Mouse (Mus musculus): Measurements from ENCODE around the gene Rbfox3.

The Rbfox3 gene

GRCm38 (mm10) chr11:118550773-118551520, 360.4 kb downstream of the Rbfox3 start:
- no peak for DNase-seq (ENCODE audit: low spot score)

GRCm38 (mm10) chr11:118548242-118548641, 363.2 kb downstream of the Rbfox3 start:
- no peak for DNase-seq (ENCODE audit: low spot score)

GRCm38 (mm10) chr11:118546269-118546668, 365.1 kb downstream of the Rbfox3 start:
- no peak for DNase-seq (ENCODE audit: low spot score)

GRCm38 (mm10) chr11:118545690-118546089, 365.7 kb downstream of the Rbfox3 start:
- no peak for DNase-seq (ENCODE audit: low spot score)

GRCm38 (mm10) chr11:118544564-118544963, 366.8 kb downstream of the Rbfox3 start:
- no peak for DNase-seq (ENCODE audit: low spot score)

- no peak for DNase-seq (ENCODE audit: low spot score)
These were observed 368.5 kb downstream of the Rbfox3 start for GRCm38 (mm10) chr11:118542906-118543305.

- no peak for DNase-seq (ENCODE audit: low spot score)
These were observed 370.9 kb downstream of the Rbfox3 start for GRCm38 (mm10) chr11:118540411-118541026.

GRCm38 (mm10) chr11:118538008-118538407, 373.4 kb downstream of the Rbfox3 start:
- DNase-seq (ENCODE audit: low spot score) = no peak

GRCm38 (mm10) chr11:118534382-118535092, 376.9 kb downstream of the Rbfox3 start:
- no peak for DNase-seq (ENCODE audit: low spot score)

- no peak for DNase-seq (ENCODE audit: low spot score)
These were observed 381.1 kb downstream of the Rbfox3 start for GRCm38 (mm10) chr11:118530313-118530712.

- no peak for DNase-seq (ENCODE audit: low spot score)
These were observed 382.6 kb downstream of the Rbfox3 start for GRCm38 (mm10) chr11:118528761-118529160.

- DNase-seq (ENCODE audit: low spot score) = no peak
These were observed 386.3 kb downstream of the Rbfox3 start for GRCm38 (mm10) chr11:118525059-118525458.

GRCm38 (mm10) chr11:118523496-118524145, 387.8 kb downstream of the Rbfox3 start:
- no peak for DNase-seq (ENCODE audit: low spot score)

- DNase-seq (ENCODE audit: low spot score) = no peak
These were observed 390.5 kb downstream of the Rbfox3 start for GRCm38 (mm10) chr11:118520932-118521331.

- no peak for DNase-seq (ENCODE audit: low spot score)
These were observed 391.1 kb downstream of the Rbfox3 start for GRCm38 (mm10) chr11:118520251-118520650.

GRCm38 (mm10) chr11:118518743-118519142, 392.7 kb downstream of the Rbfox3 start:
- DNase-seq (ENCODE audit: low spot score) = no peak

GRCm38 (mm10) chr11:118517924-118518323, 393.5 kb downstream of the Rbfox3 start:
- no peak for DNase-seq (ENCODE audit: low spot score)

GRCm38 (mm10) chr11:118512257-118512910, 399.0 kb downstream of the Rbfox3 start:
- DNase-seq (ENCODE audit: low spot score) = no peak

- no peak for DNase-seq (ENCODE audit: low spot score)
These were observed 399.5 kb downstream of the Rbfox3 start for GRCm38 (mm10) chr11:118511851-118512250.

GRCm38 (mm10) chr11:118508341-118508740, 403.1 kb downstream of the Rbfox3 start:
- DNase-seq (ENCODE audit: low spot score) = no peak

- DNase-seq (ENCODE audit: low spot score) = no peak
These were observed 403.5 kb downstream of the Rbfox3 start for GRCm38 (mm10) chr11:118507904-118508303.

GRCm38 (mm10) chr11:118507095-118507494, 404.3 kb downstream of the Rbfox3 start:
- no peak for DNase-seq (ENCODE audit: low spot score)

All from urinary bladder, postnatal 10 days (tissue).